In genomic region chr4:13206679-13207553, GRCm38 (mm10) we compare ENCODE assay signal across 8 mouse cellular contexts.
DNase-seq lines count a peak whose midpoint lies in the region; ATAC-seq lines count a peak whose summit lies in the region.

No protein-coding gene starts in this region.

- no peaks in the 10 kb centered on the region for H3K27me3 ChIP-seq in heart, embryonic 13.5 days (replicated peaks)
- H3K27me3 ChIP-seq in neural tube, embryonic 12.5 days (replicated peaks): no peaks in the 10 kb centered on the region

- no peaks in the 10 kb centered on the region for H3K36me3 ChIP-seq in heart, embryonic 13.5 days
- H3K36me3 ChIP-seq in neural tube, embryonic 12.5 days: no peaks in the 10 kb centered on the region

- intact Hi-C loops in gastrocnemius, postnatal 36 days (cut with DNase I): no loop called here

- peaks cover 14% of the 10 kb centered on the region for H3K4me1 ChIP-seq in heart, embryonic 13.5 days
- 0 out of 2 replicates have a peak, but pooled peaks cover 3% of the 10 kb centered on the region for H3K4me1 ChIP-seq in neural tube, embryonic 12.5 days

- peak; percentile 34 to 53 for DNase-seq in cerebellum, postnatal 14 days
- no peak for DNase-seq in cerebellum, adult 9-11 months
- DNase-seq in embryo, embryonic 10.5 days (ENCODE audit: low spot score): peak; percentile 44
- peak; percentile 19 for DNase-seq in left cerebral cortex, adult 11 months (ENCODE audit: low spot score)
- no peak for DNase-seq in thymus, adult 18-20 months
- DNase-seq in gastrocnemius, postnatal 36 days: no peak

- H3K9ac ChIP-seq in heart, embryonic 13.5 days: peak overlapping the region; percentile 59
- no peak overlapping the region for H3K9ac ChIP-seq in neural tube, embryonic 12.5 days

- ATAC-seq in heart, embryonic 13.5 days (ENCODE audit: extremely low read depth, insufficient number of reproducible peaks, low FRiP score, low TSS enrichment): no peak
- no peak for ATAC-seq in neural tube, embryonic 12.5 days (ENCODE audit: low FRiP score, low read depth)

- peak overlapping the region; percentile 48 for H3K27ac ChIP-seq in heart, embryonic 13.5 days (replicated peaks)
- H3K27ac ChIP-seq in neural tube, embryonic 12.5 days: no peak overlapping the region

- H3K9me3 ChIP-seq in heart, embryonic 13.5 days: no peaks in the 10 kb centered on the region
- no peaks in the 10 kb centered on the region for H3K9me3 ChIP-seq in neural tube, embryonic 12.5 days

- WGBS in heart, embryonic 13.5 days: 28% methylated on average over 11 of the region's 11 CpGs
- WGBS in neural tube, embryonic 12.5 days: 22% methylated on average over 11 of the region's 11 CpGs

- peak overlapping the region; percentile 35 for H3K4me3 ChIP-seq in heart, embryonic 13.5 days
- H3K4me3 ChIP-seq in neural tube, embryonic 12.5 days: no peak overlapping the region

- peak overlapping the region; percentile 65 for H3K4me2 ChIP-seq in heart, embryonic 13.5 days
- peak overlapping the region; percentile 50 for H3K4me2 ChIP-seq in neural tube, embryonic 12.5 days (replicated peaks)

Comparison
In these comparisons a context has a peak if more than half of its experiments do, and no peak if none do; other contexts are left out.
1. DNase-seq: peak in cerebellum, postnatal 14 days (2 of 2), embryo, embryonic 10.5 days (single experiment) and left cerebral cortex, adult 11 months (single experiment); none in cerebellum, adult 9-11 months (single experiment), thymus, adult 18-20 months (0 of 2) and gastrocnemius, postnatal 36 days (0 of 2).